Mouse (Mus musculus) hematopoietic stem cell, adult 5-6 weeks (primary cell): ENCODE measurements around the gene Csnk2b. TPM values are rescaled to one million over a fixed set of nuclear protein-coding genes. Genes with fewer than 3 reads are reported as not detected.
A peak's percentile ranks its signal among the peaks of the same experiment; 100 is the strongest.

Source experiments
- ATAC-seq, 2 experiments: fragments of 125-278 bp in 1 of 2; replicated peaks in 1 of 2; 2 replicates each; pipeline ENCODE4 v1.8.0; 2016 to 2017; ENCODE audit warnings: inconsistent platforms in 2 of 2, mild to moderate bottlenecking in 2 of 2, moderate number of reproducible peaks in 2 of 2, low read depth in 1 of 2, moderate TSS enrichment in 1 of 2; ENCODE audit not compliant: low FRiP score in 2 of 2, poor library complexity in 2 of 2, severe bottlenecking in 2 of 2, insufficient read depth in 1 of 2, low TSS enrichment in 1 of 2
- total RNA-seq: library from RNA; stranded (forward); fragments of 172-1452, 232-1000 nt; gene quantifications from 2 replicates; pipeline ENCODE4 v1.2.3, GENCODE M21; 2017

Csnk2b gene
- 250 and 330 TPM in 2 replicates for total RNA-seq

DNA sequence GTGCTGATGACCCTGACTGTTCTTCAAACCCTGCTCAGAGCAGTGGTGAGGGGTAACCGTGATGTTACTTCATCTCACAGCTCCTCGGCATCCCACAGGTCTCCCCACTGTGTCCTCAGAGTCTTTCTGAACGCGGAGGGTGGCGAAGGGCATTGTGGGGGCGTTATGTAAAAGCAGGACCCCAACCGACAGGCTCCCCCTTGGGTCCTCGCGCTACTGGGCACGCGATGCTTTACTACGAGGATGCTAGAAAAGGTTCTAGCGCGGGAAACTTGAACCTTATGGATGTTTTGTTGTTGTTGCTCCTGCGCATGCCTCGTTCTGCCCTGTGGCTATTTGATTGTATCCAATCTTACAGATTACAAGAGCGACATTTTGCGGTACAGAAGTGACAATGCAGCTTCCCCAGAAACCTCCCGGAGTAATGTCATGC is at the start of gene Csnk2b:
Csnk2b (minus strand) TSS at position 183 of the 433 bp plus-strand sequence.
- ATAC-seq = peak in 1 of 2 experiments; percentile 11; a peak in 1 of 4 replicates

GRCm38 (mm10) chr17:35168541-35169207 is 46.8 kb upstream of the Csnk2b start:
- no peak for ATAC-seq

- no peak for ATAC-seq
Observed at GRCm38 (mm10) chr17:35167794-35168193, 45.9 kb upstream of the Csnk2b start.

- ATAC-seq = no peak
Observed at GRCm38 (mm10) chr17:35166352-35167035, 44.6 kb upstream of the Csnk2b start.

DNA sequence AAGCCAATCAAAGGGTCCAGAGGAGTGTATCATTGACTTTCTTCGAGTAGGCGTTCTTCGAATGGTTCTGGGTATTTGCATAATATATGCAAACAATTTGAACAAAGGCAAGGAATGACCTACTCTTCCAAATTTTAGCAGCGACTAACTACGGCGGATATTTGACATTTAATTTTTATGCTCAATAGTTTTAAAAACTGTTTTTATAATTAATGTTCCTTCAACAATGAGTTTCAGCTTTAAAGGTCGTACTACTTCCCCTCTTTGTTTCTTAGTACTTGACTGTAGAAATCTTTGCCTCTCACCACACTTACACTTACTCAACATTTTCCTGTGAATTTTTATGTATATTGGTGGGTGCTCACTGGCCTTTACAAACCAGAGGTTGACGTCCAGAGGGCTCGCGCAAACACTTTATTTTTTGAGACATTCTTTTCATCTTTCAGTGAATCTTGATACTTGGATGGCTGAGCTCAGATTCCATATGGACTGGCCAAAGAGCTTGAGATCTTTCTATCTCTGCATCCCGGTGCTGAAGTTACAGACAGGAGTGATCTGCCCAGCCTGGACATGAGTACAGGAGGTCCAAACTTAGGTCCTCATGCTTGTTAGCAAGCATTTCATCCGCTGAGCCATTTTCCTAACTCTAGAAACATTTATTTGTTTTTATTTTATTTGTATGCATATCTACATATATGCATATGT is 43.8 kb upstream of the Csnk2b start:
- ATAC-seq = no peak

GRCm38 (mm10) chr17:35164568-35165450 is 43.0 kb upstream of the Csnk2b start, which contains the start of gene Prrc2a:
TSS of gene Prrc2a (minus strand) at chr17:35164897.
- peak; percentile 93 for ATAC-seq

GRCm38 (mm10) chr17:35164218-35164567 is 42.3 kb upstream of the Csnk2b start:
- no peak for ATAC-seq

DNA sequence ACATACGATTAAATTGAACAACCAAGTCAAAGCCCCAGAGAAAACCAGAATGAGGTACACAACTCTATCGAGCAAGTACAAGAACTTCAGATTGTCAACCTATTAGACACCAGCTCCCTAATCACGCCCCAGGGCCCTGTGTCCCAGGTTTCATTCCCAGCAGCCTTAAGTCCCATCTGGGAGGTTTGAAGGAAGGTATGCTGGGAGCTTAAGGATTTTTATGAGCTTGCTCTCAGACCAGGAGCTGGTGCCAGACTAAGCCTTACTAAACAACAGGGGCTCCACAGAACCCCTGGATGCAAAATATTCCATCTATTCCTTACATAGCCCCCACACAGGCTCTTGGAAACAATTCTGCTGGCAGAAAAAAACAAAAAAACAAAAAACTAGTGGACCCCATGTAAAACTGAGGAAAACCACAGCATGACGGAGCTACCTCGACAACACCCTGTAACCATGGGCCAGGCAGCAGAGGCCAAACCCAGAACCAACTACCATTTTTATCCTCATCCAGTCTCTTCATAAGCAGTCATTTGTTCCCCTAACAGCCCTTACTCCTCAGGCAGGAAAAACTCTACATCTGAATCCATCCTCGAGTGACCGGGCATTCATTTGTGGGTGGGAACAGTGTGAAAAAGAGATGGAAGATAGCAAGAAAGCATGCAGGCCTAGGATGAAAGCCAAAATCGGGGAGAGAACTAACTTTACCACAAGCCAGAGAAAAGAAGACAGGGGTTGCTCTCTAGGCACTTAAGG is 41.7 kb upstream of the Csnk2b start:
- ATAC-seq = no peak

DNA sequence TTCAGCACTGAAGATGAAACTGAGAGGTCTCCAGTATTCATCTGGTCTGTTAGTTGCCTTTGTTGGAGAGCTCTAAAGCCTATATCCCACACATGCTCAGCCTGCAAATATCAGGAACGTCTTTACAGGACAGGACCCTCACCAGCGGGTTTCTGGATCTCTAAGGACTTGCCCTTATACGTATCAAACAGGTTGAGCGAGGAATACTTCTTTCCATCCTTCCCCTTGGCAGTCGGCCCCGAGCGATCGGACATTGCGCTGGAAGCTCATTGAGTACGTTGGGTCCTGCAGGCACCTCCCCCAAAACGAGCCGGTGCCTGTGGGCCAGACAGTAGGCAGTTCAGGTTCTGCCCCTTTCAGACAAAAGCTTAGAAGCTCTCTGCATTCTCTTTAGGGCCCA is 40.9 kb upstream of the Csnk2b start:
- ATAC-seq = no peak

GRCm38 (mm10) chr17:35162121-35162520 is 40.3 kb upstream of the Csnk2b start:
- no peak for ATAC-seq

- no peak for ATAC-seq
Observed at GRCm38 (mm10) chr17:35161421-35161820, 39.6 kb upstream of the Csnk2b start.

DNA sequence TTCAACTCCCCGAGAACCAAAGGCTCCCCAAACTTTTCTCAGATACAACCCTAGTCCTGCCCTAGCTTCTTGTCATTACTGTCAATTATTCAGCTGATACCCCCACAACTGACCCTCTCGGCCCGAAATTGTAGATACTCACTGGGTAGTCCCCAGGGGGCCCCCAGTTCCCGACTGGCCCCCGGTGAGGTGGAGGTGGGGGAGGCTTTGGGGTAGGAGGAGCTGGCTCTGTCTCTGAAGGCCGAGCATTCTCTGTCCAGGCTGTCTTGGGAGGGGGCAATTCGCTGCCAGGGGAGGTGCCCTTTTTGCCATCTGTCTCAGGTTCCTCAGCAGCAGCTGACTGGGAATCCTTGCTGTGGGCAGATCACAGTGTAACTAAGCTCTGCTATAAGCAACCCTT is 37.8 kb upstream of the Csnk2b start:
- no peak for ATAC-seq

- ATAC-seq = no peak
Observed at GRCm38 (mm10) chr17:35158850-35159593, 37.2 kb upstream of the Csnk2b start.

GRCm38 (mm10) chr17:35157661-35158175 is 35.9 kb upstream of the Csnk2b start:
- ATAC-seq = no peak

GRCm38 (mm10) chr17:35157254-35157653 is 35.4 kb upstream of the Csnk2b start:
- no peak for ATAC-seq
